Mouse (Mus musculus): ENCODE measurements around the gene Myo9b. TPM values are rescaled to one million over a fixed set of nuclear protein-coding genes. Genes with fewer than 3 reads are reported as not detected.
"Not testable (repeated sequence)": the region's sequence is repeated elsewhere in the genome, so short reads cannot be mapped to it uniquely, and the experiment has no call there.

Myo9b gene
- polyA plus RNA-seq, 1 experiment from 2014 or later: 71.2 TPM

GRCm38 (mm10) chr8:71310446-71310845, 37.9 kb downstream of the Myo9b start:
- no peak for TF ChIP-seq CTCF (IDR thresholded peaks at IDR 0.05)
- no peaks in the 10 kb centered on the region for H3K27me3 ChIP-seq
- in situ Hi-C loops (cut with MboI; ENCODE audit: low pct_unique_long_range_greater_than_20kb): loop anchor here (5.0 kb wide), 1 partner anchor 33 kb away; no protein-coding TSS in a partner anchor
- ChIA-PET CTCF (interaction anchor here (0.8 kb wide), 2 partner anchors 14 to 26 kb away, joined by 3 read pairs; no protein-coding TSS in a partner anchor), POLR2A (interaction anchor here (0.5 to 1.2 kb wide), 2 partner anchors 37 to 61 kb away, joined by 3 to 6 read pairs; partner anchors contain the start of gene Ocel1)
- ATAC-seq (no peak), DNase-seq (ENCODE audit: low read depth, low spot score) (no peak)

GRCm38 (mm10) chr8:71312700-71313099, 40.2 kb downstream of the Myo9b start:
- in situ Hi-C loops (cut with MboI; ENCODE audit: low pct_unique_long_range_greater_than_20kb): loop anchor here (5.0 kb wide), 1 partner anchor 35 kb away; no protein-coding TSS in a partner anchor
- TF ChIP-seq CTCF (IDR thresholded peaks at IDR 0.05): no peak
- ATAC-seq: peak; percentile 94
- peak; percentile 80 for DNase-seq (ENCODE audit: low read depth, low spot score)
- CTCF ChIA-PET: interaction anchor here (1.0 to 1.1 kb wide), 2 partner anchors 24 to 39 kb away, joined by 4 read pairs; no protein-coding TSS in a partner anchor
- no peaks in the 10 kb centered on the region for H3K27me3 ChIP-seq
- POLR2A ChIA-PET: interaction anchor here (0.5 kb wide), 1 partner anchor 40 kb away, joined by 3 read pairs; no protein-coding TSS in a partner anchor

DNA sequence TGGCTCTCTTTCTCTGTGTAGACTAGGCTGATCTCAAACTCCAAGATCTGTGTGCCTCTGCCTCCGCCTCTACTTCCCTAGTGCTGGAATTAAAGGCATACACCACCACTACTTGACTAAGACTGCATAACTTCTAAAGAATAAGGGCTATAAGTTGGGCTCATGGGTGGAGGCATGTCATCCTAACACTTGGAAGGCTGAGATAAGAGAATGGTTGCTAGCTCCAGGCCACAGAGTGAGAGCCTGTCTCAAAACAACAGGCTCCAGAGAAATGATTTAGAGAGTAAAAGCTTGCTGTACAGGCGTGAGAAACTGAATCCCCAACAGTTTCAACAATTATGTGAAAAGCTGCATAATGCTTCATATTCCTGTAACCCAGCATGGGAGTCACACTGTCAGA, 41.4 kb downstream of the Myo9b start:
- in situ Hi-C loops (cut with MboI; ENCODE audit: low pct_unique_long_range_greater_than_20kb): loop anchor here (5.0 kb wide), 1 partner anchor 37 kb away; no protein-coding TSS in a partner anchor
- ChIA-PET CTCF (no interaction called here), POLR2A (interaction anchor here (1.2 to 1.3 kb wide), 2 partner anchors 39 to 40 kb away, joined by 3 to 5 read pairs; no protein-coding TSS in a partner anchor)
- DNase-seq (ENCODE audit: low read depth, low spot score) (no peak), ATAC-seq (no peak)
- no peak for TF ChIP-seq CTCF (IDR thresholded peaks at IDR 0.05)
- no peaks in the 10 kb centered on the region for H3K27me3 ChIP-seq

DNA sequence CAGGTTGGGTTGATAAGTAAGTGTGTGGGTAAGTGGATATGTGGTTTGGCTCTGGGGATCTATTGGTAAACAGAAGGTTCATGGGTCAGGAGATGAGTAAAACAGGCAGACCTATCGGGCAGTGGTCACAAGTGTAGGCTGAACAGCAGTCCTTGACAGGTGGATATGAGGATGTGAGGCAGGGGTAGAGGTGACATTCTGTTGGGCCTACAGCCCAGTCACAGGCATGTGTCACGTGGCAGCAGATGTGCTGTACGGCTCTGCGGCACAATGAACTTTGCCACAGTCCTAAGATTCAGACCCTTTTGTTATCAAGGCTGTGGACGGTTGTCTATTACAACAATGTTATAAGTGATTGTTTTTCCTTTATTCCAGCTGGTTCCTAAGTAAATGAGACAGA, 43.5 kb downstream of the Myo9b start:
- H3K27me3 ChIP-seq: no peaks in the 10 kb centered on the region
- ATAC-seq (no peak), DNase-seq (ENCODE audit: low read depth, low spot score) (no peak)
- in situ Hi-C loops (cut with MboI; ENCODE audit: low pct_unique_long_range_greater_than_20kb): no loop called here
- ChIA-PET POLR2A (no interaction called here), CTCF (interaction anchor here (1.0 kb wide), 1 partner anchor 9 kb away, joined by 3 read pairs; no protein-coding TSS in a partner anchor)
- TF ChIP-seq CTCF (IDR thresholded peaks at IDR 0.05): no peak

- ChIA-PET POLR2A (no interaction called here), CTCF (interaction anchor here (1.0 kb wide), 1 partner anchor 8 kb away, joined by 3 read pairs; no protein-coding TSS in a partner anchor)
- no peak for DNase-seq (ENCODE audit: low read depth, low spot score)
- no peak for ATAC-seq
- no peak for TF ChIP-seq CTCF (IDR thresholded peaks at IDR 0.05)
- in situ Hi-C loops (cut with MboI; ENCODE audit: low pct_unique_long_range_greater_than_20kb): no loop called here
- no peaks in the 10 kb centered on the region for H3K27me3 ChIP-seq
Measured at GRCm38 (mm10) chr8:71316486-71317031, 44.0 kb downstream of the Myo9b start.

GRCm38 (mm10) chr8:71318610-71319009, 46.1 kb downstream of the Myo9b start:
- DNase-seq (ENCODE audit: low read depth, low spot score); H3K27me3 ChIP-seq; POLR2A ChIA-PET; in situ Hi-C loops (cut with MboI; ENCODE audit: low pct_unique_long_range_greater_than_20kb); ATAC-seq: not testable (repeated sequence)
- CTCF ChIA-PET: interaction anchor here (1.4 kb wide), 1 partner anchor 30 kb away, joined by 3 read pairs; no protein-coding TSS in a partner anchor

GRCm38 (mm10) chr8:71319760-71320159, 47.2 kb downstream of the Myo9b start:
- ATAC-seq, CTCF ChIA-PET: not testable (repeated sequence)

DNA sequence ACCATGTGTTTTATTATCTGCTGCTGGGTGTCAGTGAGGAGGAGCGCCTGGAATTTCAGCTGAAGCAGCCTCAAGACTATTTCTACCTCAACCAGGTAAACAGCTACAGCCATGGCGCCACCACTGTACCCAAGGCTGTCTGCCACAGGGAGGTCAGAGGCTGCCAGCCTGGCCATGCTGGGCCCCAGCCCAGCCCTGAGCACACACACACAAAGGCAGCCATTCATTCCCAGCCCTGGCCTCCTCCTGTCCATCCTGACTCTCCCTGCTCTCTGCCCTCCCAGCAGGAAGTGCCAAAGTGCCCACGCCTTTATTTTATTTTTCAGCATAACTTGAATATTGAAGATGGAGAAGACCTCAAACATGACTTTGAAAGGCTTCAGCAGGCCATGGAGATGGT, 50.4 kb downstream of the Myo9b start:
- in situ Hi-C loops (cut with MboI; ENCODE audit: low pct_unique_long_range_greater_than_20kb): no loop called here
- TF ChIP-seq CTCF (IDR thresholded peaks at IDR 0.05): no peak
- H3K27me3 ChIP-seq: no peaks in the 10 kb centered on the region
- CTCF ChIA-PET: no interaction called here
- ATAC-seq (no peak), DNase-seq (ENCODE audit: low read depth, low spot score) (no peak)
- POLR2A ChIA-PET: interaction anchor here (1.3 kb wide), 1 partner anchor 29 kb away, joined by 3 read pairs; no protein-coding TSS in a partner anchor

More at GRCm38 (mm10) chr8:71319760-71320159, 47.2 kb downstream of the Myo9b start:
- H3K27me3 ChIP-seq; DNase-seq (ENCODE audit: low read depth, low spot score); POLR2A ChIA-PET; in situ Hi-C loops (cut with MboI; ENCODE audit: low pct_unique_long_range_greater_than_20kb): not testable (repeated sequence)

- no peaks in the 10 kb centered on the region for H3K27me3 ChIP-seq
- ChIA-PET CTCF (interaction anchor here (1.1 to 1.6 kb wide), 2 partner anchors 9 to 29 kb away, joined by 3 read pairs; no protein-coding TSS in a partner anchor), POLR2A (no interaction called here)
- in situ Hi-C loops (cut with MboI; ENCODE audit: low pct_unique_long_range_greater_than_20kb): no loop called here
- no peak for TF ChIP-seq CTCF (IDR thresholded peaks at IDR 0.05)
- DNase-seq (ENCODE audit: low read depth, low spot score) (no peak), ATAC-seq (no peak)
Measured at GRCm38 (mm10) chr8:71324848-71325247, 52.3 kb downstream of the Myo9b start.

DNA sequence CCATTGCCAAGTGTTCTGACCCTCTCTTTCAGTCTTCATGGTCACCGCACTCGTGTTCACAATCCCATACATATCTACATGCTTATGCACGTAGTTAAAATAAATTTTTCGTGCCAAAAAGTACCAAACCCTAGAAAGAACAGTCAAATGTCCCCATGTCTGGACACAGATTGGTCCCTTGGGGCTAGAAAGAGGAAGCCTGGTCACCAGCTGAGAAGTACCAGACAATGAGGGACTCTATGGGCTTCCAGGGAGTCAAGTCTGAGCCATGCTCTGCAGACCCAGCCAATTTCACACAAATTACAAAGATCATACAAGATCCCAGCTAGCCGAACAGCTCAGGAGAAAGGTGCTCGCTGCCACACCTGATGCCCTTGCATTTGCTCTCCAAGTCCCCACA, 65.3 kb downstream of the Myo9b start:
- CTCF ChIA-PET; ATAC-seq; DNase-seq (ENCODE audit: low read depth, low spot score); in situ Hi-C loops (cut with MboI; ENCODE audit: low pct_unique_long_range_greater_than_20kb); H3K27me3 ChIP-seq; POLR2A ChIA-PET: not testable (repeated sequence)

DNA sequence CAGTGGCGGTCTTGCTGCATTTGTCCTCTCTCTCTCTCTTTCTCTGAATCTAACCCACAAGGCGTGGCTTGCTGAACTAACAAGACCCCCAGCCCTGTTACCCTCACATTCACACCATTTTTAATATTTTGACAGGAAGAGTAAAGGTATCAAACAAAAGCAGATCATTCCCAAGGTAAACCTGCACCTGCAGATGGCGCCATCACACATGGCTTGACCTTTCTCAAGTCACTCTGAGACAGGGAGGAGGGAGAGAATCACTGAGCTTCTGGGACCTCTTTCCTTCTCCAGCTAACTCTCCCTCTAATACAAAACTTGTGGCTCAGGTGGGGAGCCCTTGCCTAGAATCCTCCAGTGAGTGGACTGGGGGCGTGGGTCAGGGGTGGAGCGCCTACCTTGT, 68.1 kb downstream of the Myo9b start:
- no peak for TF ChIP-seq CTCF (IDR thresholded peaks at IDR 0.05)
- ChIA-PET POLR2A (no interaction called here), CTCF (interaction anchor here (0.7 to 1.4 kb wide), 3 partner anchors 8 to 69 kb away, joined by 3 to 4 read pairs (median 4); partner anchors contain the start of gene Myo9b)
- in situ Hi-C loops (cut with MboI; ENCODE audit: low pct_unique_long_range_greater_than_20kb): no loop called here
- no peak for ATAC-seq
- H3K27me3 ChIP-seq: no peaks in the 10 kb centered on the region
- DNase-seq (ENCODE audit: low read depth, low spot score): no peak

Measured in Patski (cell line).